In genomic region chr16:22439499-22440177, GRCm38 (mm10) we compare ENCODE assay signal across 8 mouse cellular contexts. TPM values are rescaled to one million over a fixed set of nuclear protein-coding genes. Genes with fewer than 3 reads are reported as not detected.
DNase-seq lines count a peak whose midpoint lies in the region; ATAC-seq and TF ChIP-seq lines count a peak whose summit lies in the region.

TSS of gene Etv5 (minus strand) at chr16:22439719.

- intact Hi-C loops in heart, postnatal 25 days (cut with DNase I), result loop anchor here (1.0 to 5.0 kb wide), 4 partner anchors 63 to 368 kb away; no protein-coding TSS in a partner anchor

- DNase-seq in ES-E14 (ENCODE audit: low read depth, low spot score), result peak; percentile 96
- peak; percentile 100 for DNase-seq in cerebellum, adult 11-12 months
- DNase-seq in heart, postnatal 25 days (ENCODE audit: low spot score), result peak; percentile 100
- peak; percentile 99 to 100 for DNase-seq in layer of hippocampus, adult 18-20 months (ENCODE audit: low spot score in 2 of 2)
- DNase-seq in lung, adult 2 months, result peak; percentile 97
- peak; percentile 99 for DNase-seq in thymus, adult 18-20 months

- under 1% methylated on average over 63 of the region's 63 CpGs for WGBS in forebrain, embryonic 15.5 days
- 1% methylated on average over 62 of the region's 63 CpGs for WGBS in lung, adult 2 months

- peak within 1 kb of the TSS; percentile 48 for H3K27ac ChIP-seq in ES-E14 (ENCODE audit: insufficient read depth, low read depth, low read length, poor library complexity, severe bottlenecking)
- H3K27ac ChIP-seq in forebrain, embryonic 15.5 days (replicated peaks), result peak within 1 kb of the TSS; percentile 71

- peak within 1 kb of the TSS; percentile 99 for H3K4me2 ChIP-seq in forebrain, embryonic 15.5 days (replicated peaks)

- no peaks in the 10 kb centered on the region for H3K9me3 ChIP-seq in ES-E14 (ENCODE audit: control insufficient read depth, insufficient read depth, low read depth, low read length)
- no peaks in the 10 kb centered on the region for H3K9me3 ChIP-seq in forebrain, embryonic 15.5 days

- H3K36me3 ChIP-seq in ES-E14 (ENCODE audit: control insufficient read depth, insufficient read depth, low read length, poor library complexity, severe bottlenecking), result peaks cover 10% of the 10 kb centered on the region
- no peaks in the 10 kb centered on the region for H3K36me3 ChIP-seq in forebrain, embryonic 15.5 days

- H3K9ac ChIP-seq in ES-E14 (ENCODE audit: insufficient read depth, low read depth, low read length, poor library complexity, severe bottlenecking), result peak within 1 kb of the TSS; percentile 87
- peak within 1 kb of the TSS; percentile 62 for H3K9ac ChIP-seq in forebrain, embryonic 15.5 days (replicated peaks)

- peak; percentile 98 for ATAC-seq in forebrain, embryonic 15.5 days (replicated peaks)
- peak; percentile 97 for ATAC-seq in neutrophil, adult 5-6 weeks (ENCODE audit: extremely low read depth, insufficient number of reproducible peaks, low FRiP score, poor library complexity, severe bottlenecking)

- no peak for TF ChIP-seq CTCF in lung, adult 2 months (IDR thresholded peaks at IDR 0.05; ENCODE audit: insufficient read depth, low read length)

- in situ Hi-C loops in ES-E14 (cut with MboI; ENCODE audit: low sequenced_read_pairs in 2 of 2, unreplicated experiment in 2 of 2), result no loop called here

- peaks cover 16 to 34% of the 10 kb centered on the region in 2 experiments for H3K4me1 ChIP-seq in ES-E14 (ENCODE audit: control insufficient read depth in 2 of 2, insufficient read depth in 2 of 2, low read length in 2 of 2, poor library complexity in 1 of 2)
- peaks cover 39% of the 10 kb centered on the region for H3K4me1 ChIP-seq in forebrain, embryonic 15.5 days
- H3K4me1 ChIP-seq in lung, adult 2 months (ENCODE audit: control insufficient read depth, insufficient read depth, low read length), result no peaks in the 10 kb centered on the region

- peaks cover 47% of the 10 kb centered on the region for H3K27me3 ChIP-seq in forebrain, embryonic 15.5 days

- peak; percentile 80; the same call in 1 of the 2 replicates for TF ChIP-seq POLR2A in lung, adult 2 months (IDR thresholded peaks at IDR 0.05; ENCODE audit: borderline replicate concordance, extremely low read depth, low read depth, low read length)

- H3K4me3 ChIP-seq in ES-E14 (ENCODE audit: insufficient read depth in 1 of 2, low read depth in 1 of 2, low read length in 2 of 2, poor library complexity in 1 of 2, severe bottlenecking in 1 of 2), result peak within 1 kb of the TSS; percentile 87 to 95
- peak within 1 kb of the TSS; percentile 82 for H3K4me3 ChIP-seq in forebrain, embryonic 15.5 days
- peak within 1 kb of the TSS; percentile 69 for H3K4me3 ChIP-seq in lung, adult 2 months (replicated peaks; ENCODE audit: extremely low read depth, low read depth, low read length)

TF ChIP-seq in ES-E14, 5 proteins besides CTCF, POLR2A, EP300 and RAD21:
- TF ChIP-seq CHD2 (IDR thresholded peaks at IDR 0.05; ENCODE audit: low read depth, low read length) (peak; percentile 76), MAFK (IDR thresholded peaks at IDR 0.05; ENCODE audit: insufficient read depth, low read depth, low read length) (peak; percentile 69; the same call in 1 of the 2 replicates), ZNF384 (IDR thresholded peaks at IDR 0.05; ENCODE audit: low read depth, low read length) (no peak), HCFC1 (IDR thresholded peaks at IDR 0.05; ENCODE audit: borderline replicate concordance, insufficient read depth, low read length) (no peak), ZC3H11A (IDR thresholded peaks at IDR 0.05; ENCODE audit: borderline replicate concordance, low read depth, low read length) (no peak)

RNA-seq across cellular contexts. Expression of gene Etv5, which starts in this region (rescaled TPM):
- 136 and 147 TPM in 2 replicates for total RNA-seq in ES-E14 (2012; rRNA removed)
- 24.7 and 27.2 TPM in 2 replicates for polyA plus RNA-seq in forebrain, embryonic 15.5 days (2015; fragmentation: Nextera tagmentation; extraction: Ambion mirVana)
- total RNA-seq in heart, postnatal 25 days (2021), result 10 to 100 TPM; 12.3 to 12.6 TPM
- 10 to 100 TPM; 49.2 to 54.5 TPM for total RNA-seq in layer of hippocampus, adult 18-20 months (2021)
- polyA plus RNA-seq in lung, adult 2 months (2012; rRNA removed), result 88.0 and 92.8 TPM in 2 replicates
- total RNA-seq in neutrophil, adult 5-6 weeks (2017), result 1.8 and 2.8 TPM in 2 replicates

Comparison
In these comparisons a context has a peak if more than half of its experiments do, and no peak if none do; other contexts are left out.
1. Peak in every context shown above with its lines: DNase-seq, ATAC-seq, H3K4me3 ChIP-seq and H3K27ac ChIP-seq.